Mouse (Mus musculus) midbrain, postnatal 0 days (tissue): ENCODE measurements around the gene 1810010H24Rik. TPM values are rescaled to one million over a fixed set of nuclear protein-coding genes. Genes with fewer than 3 reads are reported as not detected.
"Not testable (repeated sequence)": the region's sequence is repeated elsewhere in the genome, so short reads cannot be mapped to it uniquely, and the experiment has no call there.

Source experiments
- ATAC-seq: fragments of 200-750 bp; cut with Nextera tagmentation; 2 replicates; pipeline ENCODE4 v1.8.0; 2017; ENCODE audit warnings: moderate number of reproducible peaks, mild to moderate bottlenecking, moderate TSS enrichment, moderate library complexity; ENCODE audit not compliant: low FRiP score
- DNase-seq: peaks from one replicate; pipeline ENCODE4 v3.0.0-alpha.2; 2015; ENCODE audit warnings: low spot score
- H3K27ac ChIP-seq: fragments of 300-500 bp; sonication (generic); 2 replicates; pipeline ENCODE4 v1.5.1; 2014; ENCODE audit warnings: low read depth, mild to moderate bottlenecking, low read length, mixed read lengths
- H3K27me3 ChIP-seq: fragments of 300-500 bp; sonication (generic); 2 replicates; pipeline ENCODE4 v1.6.1; 2014; ENCODE audit warnings: low read length, control low read depth, mixed read lengths; ENCODE audit not compliant: insufficient read depth
- H3K36me3 ChIP-seq: fragments of 300-500 bp; sonication (generic); 2 replicates; pipeline ENCODE4 v1.6.1; 2014; ENCODE audit warnings: low read length, control low read depth, mixed read lengths; ENCODE audit not compliant: insufficient read depth
- H3K4me1 ChIP-seq: fragments of 300-500 bp; sonication (generic); 2 replicates; pipeline ENCODE4 v1.6.1; 2014; ENCODE audit warnings: mild to moderate bottlenecking, control low read depth, antibody characterized with exemption, low read length, mixed read lengths; ENCODE audit not compliant: insufficient read depth
- H3K4me2 ChIP-seq: fragments of 300-500 bp; sonication (generic); 2 replicates; pipeline ENCODE4 v1.6.1; 2014; ENCODE audit warnings: low read depth, mild to moderate bottlenecking, low read length, mixed read lengths; ENCODE audit not compliant: poor library complexity, severe bottlenecking
- H3K4me3 ChIP-seq: fragments of 300-500 bp; sonication (generic); 2 replicates; pipeline ENCODE4 v1.5.1; 2014; ENCODE audit warnings: low read depth, mild to moderate bottlenecking, low read length, moderate library complexity
- H3K9ac ChIP-seq: fragments of 300-500 bp; sonication (generic); replicated peaks from 2 replicates; pipeline ENCODE4 v1.6.1; 2014; ENCODE audit warnings: mild to moderate bottlenecking, low read length, moderate library complexity, mixed read lengths; ENCODE audit not compliant: poor library complexity, severe bottlenecking
- H3K9me3 ChIP-seq: fragments of 300-500 bp; sonication (generic); 2 replicates; pipeline ENCODE4 v1.6.1; 2016; ENCODE audit warnings: low read length, control low read depth
- CTCF ChIP-seq: IDR thresholded peaks from 2 replicates; pipeline ENCODE4 v1.5.1; 2016; ENCODE audit warnings: antibody characterized with exemption, mild to moderate bottlenecking
- WGBS: fragments of 180-500 bp; shearing (Covaris S2); extraction: QIAGEN DNeasy Blood & Tissue Kit; methylation state at CpG from one replicate; pipeline ENCODE4 v1.1.7; 2014; 5-methylcytosine and 5-hydroxymethylcytosine counted together
- polyA plus RNA-seq: library from polyadenylated mRNA; unstranded; fragments of >200 nt; fragmentation: Nextera tagmentation; extraction: Ambion mirVana; gene quantifications from 2 replicates; pipeline ENCODE4 v1.2.1, GENCODE M21; 2015
- total RNA-seq: library from RNA; depleted of rRNA; stranded (reverse); fragments of >200 nt; gene quantifications from 2 replicates; pipeline ENCODE4 v1.2.3, GENCODE M21; 2014

Gene 1810010H24Rik
- total and polyA plus RNA-seq, 2 experiments from 2014 or later: 10.9 to 11.0 TPM

- no peaks in the 10 kb centered on the region for H3K36me3 ChIP-seq
- no peak for TF ChIP-seq CTCF
- ATAC-seq: no peak
- H3K27me3 ChIP-seq: no peaks in the 10 kb centered on the region
- H3K4me3 ChIP-seq: no peak overlapping the region
- no peak overlapping the region for H3K9ac ChIP-seq
- no peak overlapping the region for H3K4me2 ChIP-seq
- WGBS: 66% methylated on average over 1 of the region's 1 CpGs
- H3K27ac ChIP-seq: no peak overlapping the region
- H3K9me3 ChIP-seq: no peaks in the 10 kb centered on the region
- no peaks in the 10 kb centered on the region for H3K4me1 ChIP-seq
- no peak for DNase-seq
Measured at GRCm38 (mm10) chr11:107016893-107017292, 8.6 kb upstream of the 1810010H24Rik start.

- no peak overlapping the region for H3K9ac ChIP-seq
- no peak overlapping the region for H3K4me3 ChIP-seq
- 61% methylated on average over 6 of the region's 6 CpGs for WGBS
- H3K36me3 ChIP-seq: no peaks in the 10 kb centered on the region
- DNase-seq: no peak
- H3K4me2 ChIP-seq: no peak overlapping the region
- no peaks in the 10 kb centered on the region for H3K27me3 ChIP-seq
- TF ChIP-seq CTCF: no peak
- no peak for ATAC-seq
- no peaks in the 10 kb centered on the region for H3K4me1 ChIP-seq
- H3K27ac ChIP-seq: no peak overlapping the region
- no peaks in the 10 kb centered on the region for H3K9me3 ChIP-seq
Measured at GRCm38 (mm10) chr11:107017339-107017886, 8.1 kb upstream of the 1810010H24Rik start.

GRCm38 (mm10) chr11:107018606-107019005 is 6.9 kb upstream of the 1810010H24Rik start:
- Histone ChIP-seq H3K4me3 (no peak overlapping the region), H3K4me2 (no peak overlapping the region), H3K4me1 (no peaks in the 10 kb centered on the region), H3K27ac (no peak overlapping the region), H3K36me3 (no peaks in the 10 kb centered on the region), H3K27me3 (no peaks in the 10 kb centered on the region), H3K9me3 (no peaks in the 10 kb centered on the region), H3K9ac (no peak overlapping the region)
- DNase-seq (no peak), ATAC-seq (no peak)
- 25% methylated on average over 8 of the region's 8 CpGs for WGBS
- peak; percentile 34 for TF ChIP-seq CTCF

- WGBS: 53% methylated on average over 4 of the region's 4 CpGs
- H3K27me3 ChIP-seq: no peaks in the 10 kb centered on the region
- H3K9me3 ChIP-seq: no peaks in the 10 kb centered on the region
- no peak overlapping the region for H3K4me3 ChIP-seq
- no peaks in the 10 kb centered on the region for H3K36me3 ChIP-seq
- TF ChIP-seq CTCF: no peak
- H3K27ac ChIP-seq: no peak overlapping the region
- H3K4me1 ChIP-seq: no peaks in the 10 kb centered on the region
- no peak overlapping the region for H3K9ac ChIP-seq
- DNase-seq (no peak), ATAC-seq (no peak)
- no peak overlapping the region for H3K4me2 ChIP-seq
Measured at GRCm38 (mm10) chr11:107019318-107019717, 6.2 kb upstream of the 1810010H24Rik start.

GRCm38 (mm10) chr11:107019722-107020121 is 5.8 kb upstream of the 1810010H24Rik start:
- not testable (repeated sequence) for H3K36me3 ChIP-seq, H3K27ac ChIP-seq, ATAC-seq, H3K4me1 ChIP-seq, H3K27me3 ChIP-seq, DNase-seq, H3K4me2 ChIP-seq, H3K9me3 ChIP-seq, H3K9ac ChIP-seq, H3K4me3 ChIP-seq
- WGBS: 94% methylated on average over 3 of the region's 5 CpGs

GRCm38 (mm10) chr11:107022050-107022683 is 3.3 kb upstream of the 1810010H24Rik start:
- DNase-seq (no peak), ATAC-seq (no peak)
- H3K9ac ChIP-seq: no peak overlapping the region
- 0 out of 2 replicates have a peak, but pooled peaks cover 7% of the 10 kb centered on the region for H3K4me1 ChIP-seq
- no peak overlapping the region for H3K4me3 ChIP-seq
- TF ChIP-seq CTCF: no peak
- WGBS: 90% methylated on average over 13 of the region's 13 CpGs
- no peaks in the 10 kb centered on the region for H3K27me3 ChIP-seq
- no peak overlapping the region for H3K4me2 ChIP-seq
- H3K27ac ChIP-seq: no peak overlapping the region
- H3K9me3 ChIP-seq: no peaks in the 10 kb centered on the region
- H3K36me3 ChIP-seq: no peaks in the 10 kb centered on the region
